Mouse (Mus musculus) lung, postnatal 0 days (tissue): ENCODE measurements around the gene Cyp2j9.

Source experiments
- CTCF ChIP-seq: IDR thresholded peaks from 2 replicates; pipeline ENCODE4 v1.5.1; 2016; ENCODE audit warnings: antibody characterized with exemption, mild to moderate bottlenecking
- EP300 ChIP-seq: IDR thresholded peaks from 2 replicates; pipeline ENCODE4 v1.6.1; 2016; ENCODE audit warnings: antibody characterized with exemption, mild to moderate bottlenecking, control low read depth

DNA sequence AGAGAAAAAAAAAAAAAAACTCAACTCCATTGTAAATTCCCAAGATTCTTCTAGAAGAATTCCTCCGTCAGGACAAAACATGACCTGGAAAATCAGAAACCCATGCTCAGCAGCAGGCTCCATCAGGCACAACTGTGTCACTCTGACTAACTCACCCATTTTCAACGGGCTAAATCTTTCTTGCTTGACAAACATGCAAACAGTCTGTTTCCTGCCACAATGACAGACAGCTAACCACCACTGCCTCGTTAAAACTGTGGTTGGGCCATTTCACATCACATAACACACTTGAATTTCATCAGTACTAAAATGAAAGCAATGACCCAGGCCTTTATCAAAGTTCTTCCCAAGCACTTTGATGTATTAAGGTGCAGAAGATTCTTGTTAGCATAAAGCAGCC lies 21.9 kb downstream of the Cyp2j9 start:
- TF ChIP-seq CTCF (no peak), EP300 (no peak)
